Mouse (Mus musculus) regulatory T cell (primary cell): Measurements from ENCODE around the gene Comt.

Experiments used
- in situ Hi-C: fragments of 300-600 bp; cut with MboI, MseI; formaldehyde crosslinking; loops from one replicate; pipeline ENCODE4 v1.15.1; 2025; ENCODE audit warnings: high pct_unique_total_duplicates

Comt gene

DNA sequence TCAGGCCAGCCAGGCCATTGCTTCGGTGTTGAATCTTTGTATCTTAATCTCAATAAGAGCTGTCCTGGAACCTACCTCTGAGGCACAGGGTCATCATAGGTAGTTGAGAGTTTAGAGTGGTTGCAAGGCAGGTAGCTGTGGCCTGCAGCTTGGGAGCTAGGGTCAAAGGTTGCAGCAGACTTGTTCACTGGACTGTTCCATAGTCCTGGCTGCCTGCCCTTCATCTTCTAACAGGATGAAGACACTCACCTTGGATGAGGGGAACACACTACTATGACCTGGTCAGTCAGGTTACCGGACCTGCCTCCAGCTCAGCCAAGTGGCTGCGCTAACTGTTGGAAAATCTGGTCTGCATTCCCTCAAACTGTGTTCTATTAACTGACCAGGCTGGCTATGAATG is 35.5 kb downstream of the Comt start:
- in situ Hi-C loops: no loop called here

DNA sequence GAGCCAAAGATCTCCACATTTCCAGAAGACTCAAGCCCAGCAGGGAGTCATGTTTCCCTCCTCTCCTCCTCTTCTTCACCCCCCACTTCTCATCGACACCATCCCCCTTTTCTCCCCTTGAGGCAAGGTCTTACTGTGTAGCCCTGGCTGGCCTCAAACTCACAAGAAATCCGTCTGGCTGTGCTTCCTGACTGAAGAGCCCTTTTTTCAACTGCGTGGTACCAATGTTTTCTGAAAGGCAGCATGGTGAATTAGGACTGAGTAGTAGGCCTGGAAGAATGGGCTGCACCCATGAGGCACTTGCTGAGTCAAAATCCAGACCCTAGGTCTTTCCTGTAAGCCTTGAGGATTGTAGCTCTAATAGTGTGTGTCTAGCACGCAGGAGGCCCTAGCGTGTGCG is 36.3 kb downstream of the Comt start:
- in situ Hi-C loops: no loop called here

GRCm38 (mm10) chr16:18388583-18389435 is 37.8 kb downstream of the Comt start:
- in situ Hi-C loops: no loop called here

GRCm38 (mm10) chr16:18387704-18388582 is 38.7 kb downstream of the Comt start:
- in situ Hi-C loops: no loop called here

DNA sequence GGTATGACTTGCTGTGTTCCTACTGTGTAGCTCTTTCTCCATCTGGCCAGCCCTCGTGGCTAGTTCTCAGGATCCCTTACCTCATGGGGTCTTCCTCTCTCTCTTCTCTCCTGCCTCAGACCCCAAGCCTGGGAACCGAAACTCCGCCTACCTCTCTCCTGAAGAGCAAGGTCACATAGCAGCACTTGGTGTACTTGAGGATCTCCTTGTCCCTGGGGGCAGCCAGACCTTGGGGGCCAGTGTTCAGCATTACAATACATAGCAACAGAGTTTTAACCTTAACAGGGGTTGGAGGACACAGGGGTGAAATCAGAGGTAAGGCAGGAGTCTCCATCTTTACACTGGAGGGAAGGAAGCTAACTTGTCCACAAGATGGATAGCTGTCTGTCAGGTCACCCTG is 39.7 kb downstream of the Comt start:
- in situ Hi-C loops: no loop called here

- in situ Hi-C loops: no loop called here
Measured at GRCm38 (mm10) chr16:18386451-18386850, 40.2 kb downstream of the Comt start.

DNA sequence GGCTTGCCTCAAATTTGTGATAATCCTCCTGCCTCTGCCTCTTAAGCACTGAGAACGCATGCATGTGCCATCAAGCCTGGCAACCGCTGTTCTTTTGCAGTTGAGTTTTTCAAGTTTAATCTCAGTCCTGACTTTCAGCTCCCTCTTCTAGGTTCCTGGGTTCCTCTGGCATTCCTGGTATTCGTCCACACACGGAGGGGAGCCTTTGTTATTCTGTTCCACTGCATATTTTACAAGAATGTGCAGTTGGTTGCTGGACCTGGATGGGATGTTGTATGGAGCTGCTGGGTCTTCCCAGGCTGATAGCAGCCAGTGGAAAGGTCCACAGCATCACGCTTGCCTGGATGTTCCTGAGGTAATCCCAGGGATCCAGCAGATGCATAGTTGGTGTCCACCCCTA is 41.2 kb downstream of the Comt start:
- in situ Hi-C loops: no loop called here

GRCm38 (mm10) chr16:18384659-18385058 is 42.0 kb downstream of the Comt start:
- in situ Hi-C loops: no loop called here

DNA sequence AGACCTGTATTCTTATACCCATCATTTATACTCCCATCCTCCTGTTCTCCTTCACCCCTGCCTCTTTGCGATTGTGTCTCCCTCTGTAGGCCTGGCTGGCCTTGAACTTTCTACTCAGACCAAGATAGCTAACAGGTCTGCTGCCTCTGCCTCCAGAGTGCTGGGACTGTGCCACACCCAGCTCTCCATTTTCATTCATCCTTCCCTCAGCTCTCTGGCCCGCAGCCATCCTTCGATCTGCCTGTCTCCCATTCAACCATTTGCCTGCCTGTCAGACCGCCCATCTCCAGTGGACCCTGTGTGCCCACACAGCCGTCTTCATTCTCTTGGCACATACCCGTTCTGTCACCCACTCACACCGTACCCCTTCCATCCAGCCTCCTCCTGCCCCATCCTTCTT is 42.4 kb downstream of the Comt start:
- in situ Hi-C loops: no loop called here

DNA sequence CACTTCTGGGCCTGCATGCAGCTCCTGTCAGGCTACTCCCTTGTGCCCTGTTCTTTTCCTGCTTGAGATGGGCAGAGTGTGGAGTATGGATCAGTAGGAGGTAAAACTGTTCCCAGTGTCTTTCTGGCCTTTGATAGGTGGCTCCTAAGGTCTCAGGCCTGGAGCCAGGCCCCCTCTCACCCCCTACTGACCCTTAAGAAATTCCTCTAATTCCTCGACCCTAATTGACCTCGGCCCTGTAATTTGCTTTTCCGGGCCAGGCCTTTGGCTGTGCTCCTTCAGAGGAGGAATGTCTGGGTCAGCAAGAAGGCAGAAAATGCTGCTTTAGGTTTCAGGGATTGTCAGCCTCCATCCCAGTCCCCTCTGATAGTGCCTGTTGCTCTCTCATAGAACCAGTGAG is 42.9 kb downstream of the Comt start:
- in situ Hi-C loops: no loop called here

DNA sequence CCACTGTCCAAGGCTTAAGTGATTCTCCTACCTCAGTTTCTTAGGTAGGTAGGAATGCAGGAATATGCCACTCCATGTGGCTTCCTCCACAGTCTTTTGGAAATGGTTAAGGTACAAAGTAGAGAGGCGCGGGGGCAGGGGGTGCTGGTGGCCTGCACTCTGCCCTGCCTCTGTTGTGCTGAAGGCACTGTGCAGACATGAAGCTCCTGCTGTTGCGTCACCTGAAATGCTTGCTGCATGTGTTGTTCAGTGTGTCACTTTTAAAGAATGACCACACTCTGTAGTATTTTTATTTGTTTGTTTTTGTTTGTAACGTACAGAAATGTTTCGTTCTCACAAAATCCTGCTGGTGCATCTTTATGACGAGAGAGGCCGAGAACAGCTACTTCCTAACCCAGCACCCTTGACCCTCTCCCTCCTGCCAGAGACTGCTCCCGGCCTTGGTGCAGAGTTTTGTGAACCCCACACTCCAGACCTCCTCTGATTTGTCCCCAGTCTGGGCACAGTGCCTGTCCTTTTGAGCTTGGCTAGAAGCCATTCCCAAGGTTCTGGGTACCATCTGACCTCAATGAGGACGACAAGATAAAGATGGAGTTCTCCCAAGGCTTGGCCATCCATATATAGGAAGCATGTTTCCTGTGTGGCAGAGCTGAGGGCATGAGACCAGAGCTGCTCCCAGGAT is 43.5 kb downstream of the Comt start:
- in situ Hi-C loops: no loop called here

GRCm38 (mm10) chr16:18381621-18382258 is 44.9 kb downstream of the Comt start:
- in situ Hi-C loops: no loop called here

DNA sequence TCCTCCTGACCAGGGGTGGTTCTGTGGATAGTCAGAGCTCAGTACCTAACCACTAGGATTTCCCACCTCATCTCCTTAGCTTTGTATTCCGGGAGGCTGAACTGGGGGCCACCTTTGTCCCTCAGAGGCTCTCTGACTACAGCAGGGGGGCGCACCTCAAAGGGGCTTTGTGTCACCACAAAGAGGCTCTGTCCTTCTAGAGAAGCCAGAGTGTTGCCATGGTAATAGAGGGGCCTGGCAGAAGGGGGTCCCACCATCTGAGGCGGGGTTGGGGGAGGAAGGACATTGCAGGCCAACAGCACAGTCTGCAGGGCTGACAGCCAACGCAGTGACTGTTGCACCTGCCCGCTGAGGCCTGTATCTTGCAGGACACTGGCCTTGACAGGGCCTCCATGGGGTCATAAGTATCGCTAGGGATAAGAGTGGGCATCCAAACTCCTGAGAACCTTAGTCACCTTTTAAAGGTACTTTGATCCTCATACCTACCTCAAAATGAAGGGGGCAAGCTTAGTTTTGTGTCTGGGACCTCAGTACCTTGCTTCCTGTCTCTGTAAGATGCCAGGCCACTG is 46.1 kb downstream of the Comt start:
- in situ Hi-C loops: no loop called here

DNA sequence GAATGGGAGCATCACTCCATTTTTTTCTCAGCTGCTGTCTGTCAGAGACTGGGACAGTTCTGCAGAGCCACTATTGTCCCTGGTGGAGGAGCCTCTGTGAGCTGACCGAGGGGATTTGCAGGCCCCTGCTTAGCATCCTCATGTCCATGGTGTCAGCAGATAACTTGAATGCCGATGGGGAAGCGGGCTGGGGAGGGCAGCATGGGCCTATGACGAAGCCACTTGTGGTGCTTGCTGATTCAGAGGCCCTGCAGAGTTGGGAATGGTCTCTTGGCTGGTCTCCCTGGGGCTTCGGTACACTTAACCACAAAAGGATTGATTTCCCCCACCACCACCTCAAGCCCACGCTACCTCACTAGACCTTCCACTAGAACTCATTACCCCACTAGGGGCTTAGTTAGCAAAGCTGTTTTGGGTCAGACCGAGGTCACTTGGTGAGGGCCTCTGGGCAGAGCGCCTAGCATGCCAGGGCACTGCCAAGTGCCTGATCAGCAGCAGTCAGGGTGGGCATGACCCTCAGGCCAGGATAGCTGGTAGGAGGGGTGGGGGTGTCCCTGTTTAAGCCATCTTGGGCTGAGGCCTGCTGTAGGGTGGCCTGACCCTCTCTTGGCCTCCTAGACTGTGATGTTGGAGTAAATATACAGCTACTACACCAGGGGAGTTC is 47.2 kb downstream of the Comt start:
- in situ Hi-C loops: no loop called here

GRCm38 (mm10) chr16:18378489-18378888 is 48.2 kb downstream of the Comt start:
- in situ Hi-C loops: no loop called here

GRCm38 (mm10) chr16:18377203-18377602 is 49.4 kb downstream of the Comt start:
- in situ Hi-C loops: no loop called here

- in situ Hi-C loops: no loop called here
Measured at GRCm38 (mm10) chr16:18376297-18376954, 50.2 kb downstream of the Comt start.

- in situ Hi-C loops: no loop called here
Measured at GRCm38 (mm10) chr16:18373632-18374031, 53.0 kb downstream of the Comt start.

DNA sequence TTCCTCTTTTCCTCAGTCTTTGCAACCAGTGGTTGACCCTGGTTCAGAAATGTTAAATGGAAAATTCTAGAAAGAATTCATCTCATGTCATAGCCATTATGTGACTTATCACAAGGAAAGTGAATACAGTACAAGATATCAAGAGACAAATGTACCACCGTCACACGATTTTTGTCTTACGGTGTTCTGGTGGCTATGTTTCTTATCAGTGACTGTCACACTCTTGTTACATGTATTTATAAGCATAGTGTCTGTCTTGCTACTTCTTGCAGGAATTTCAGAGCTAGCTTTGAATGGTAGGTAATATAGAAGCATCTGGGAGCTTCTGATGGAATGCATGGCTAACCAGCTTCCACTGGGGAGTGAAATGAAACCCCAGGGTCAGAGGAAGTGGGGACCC is 56.5 kb downstream of the Comt start:
- in situ Hi-C loops: no loop called here

DNA sequence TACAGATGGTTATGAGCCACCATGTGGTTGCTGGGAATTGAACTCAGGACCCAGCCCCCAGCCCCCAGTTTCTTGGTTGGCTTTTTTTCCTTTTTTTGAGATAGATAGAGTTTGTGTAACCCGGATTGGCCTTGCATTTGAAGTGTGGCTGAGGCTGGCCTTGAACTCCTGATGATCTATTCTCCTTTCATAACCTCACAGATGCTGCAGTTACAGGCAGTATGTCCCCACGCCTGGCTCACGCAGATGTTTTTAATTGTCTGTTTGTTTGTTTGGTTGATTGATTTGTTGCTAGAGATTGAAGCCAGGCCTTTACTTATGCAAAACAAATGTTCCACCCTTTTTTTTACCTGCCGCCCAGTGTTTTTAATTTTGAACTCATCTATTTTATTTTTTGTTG is 59.8 kb downstream of the Comt start:
- in situ Hi-C loops: no loop called here
